Mouse (Mus musculus) thymus, postnatal 14 days (tissue): ENCODE results near the gene Inpp5e.
A peak's percentile ranks its signal among the peaks of the same experiment; 100 is the strongest.

Experiments
- DNase-seq: peaks from one replicate; pipeline ENCODE4 v3.0.0; 2021

The Inpp5e gene

GRCm38 (mm10) chr2:26408515-26409356 is at the start of gene Inpp5e:
Gene Inpp5e (minus strand): TSS chr2:26409203.
- peak; percentile 96 for DNase-seq

DNA sequence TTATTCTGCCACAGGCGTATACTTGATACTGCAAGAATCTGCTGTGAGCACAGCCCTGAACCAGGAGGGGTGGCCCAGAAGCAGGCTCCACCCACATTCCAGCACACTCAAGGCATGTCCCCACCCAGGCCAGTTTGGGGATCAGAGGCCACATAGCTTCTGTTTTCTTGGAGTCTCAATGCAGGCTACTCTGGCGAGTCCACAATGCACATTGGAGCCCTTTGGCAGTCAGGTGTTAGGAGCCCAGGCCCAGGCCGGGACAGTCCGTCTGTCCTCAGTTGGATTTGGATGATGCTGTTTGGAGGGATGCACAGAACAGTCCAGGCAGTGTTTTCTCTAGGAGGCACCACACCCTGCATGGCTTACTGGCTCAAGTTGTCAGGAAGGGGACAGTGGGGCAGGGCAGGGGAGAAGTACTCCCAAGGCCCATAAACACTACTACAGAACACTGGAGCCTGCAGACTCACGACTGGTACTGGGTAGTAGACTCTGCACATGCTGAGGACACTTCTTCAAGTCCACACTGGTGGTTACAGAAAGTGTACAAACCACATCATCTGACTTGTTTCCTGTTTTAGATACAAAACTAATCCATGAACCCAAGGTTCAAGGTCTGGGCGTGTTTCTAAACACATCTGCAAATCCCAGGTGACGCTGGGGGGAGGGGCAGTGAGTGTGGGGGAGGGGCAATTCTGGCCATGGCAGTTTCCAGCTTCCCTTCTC is 49.6 kb upstream of the Inpp5e start:
- DNase-seq = peak; percentile 69

DNA sequence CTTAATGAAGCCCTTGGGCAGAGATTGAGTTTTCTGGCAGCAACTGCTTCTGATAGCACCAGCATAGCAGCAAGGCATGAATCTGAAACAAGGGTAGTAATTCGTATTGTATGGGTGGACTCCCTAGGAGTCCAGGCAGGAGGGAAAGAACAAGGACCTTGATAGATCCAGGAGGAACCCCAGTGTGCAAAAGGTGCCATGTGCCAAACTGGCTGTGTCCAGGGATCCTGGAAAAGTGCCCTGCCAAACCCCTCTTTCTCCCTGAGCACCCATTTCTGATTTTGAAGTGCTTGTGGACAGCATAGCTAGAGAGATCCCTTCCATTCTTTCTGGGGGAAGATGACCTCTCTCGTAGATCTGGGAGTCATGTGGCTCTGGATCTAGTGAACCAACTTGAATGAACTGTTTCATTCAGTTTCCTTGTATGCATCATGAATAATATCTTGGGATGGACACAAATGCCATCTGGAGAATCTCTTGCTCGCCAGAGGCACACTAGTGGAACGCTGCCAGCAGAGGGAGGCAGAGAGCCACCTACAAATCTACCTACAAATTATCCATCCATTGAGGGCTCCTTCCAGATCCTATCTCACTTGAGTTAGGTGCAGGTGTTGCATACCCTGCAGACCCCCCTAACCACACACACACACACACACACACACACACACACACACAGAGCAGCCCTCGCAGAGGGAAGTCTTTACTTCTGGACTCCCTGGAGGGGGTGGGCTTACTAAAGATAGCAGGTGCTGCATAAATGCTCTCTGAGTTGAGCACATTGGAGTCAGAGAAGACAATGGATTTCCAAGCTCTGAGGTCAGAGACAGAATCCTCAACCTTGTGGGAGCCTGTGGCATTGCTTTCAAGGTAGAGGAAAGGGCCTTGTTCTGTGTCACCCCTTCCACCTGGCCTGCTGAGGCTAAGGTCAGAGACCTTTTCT is 40.4 kb upstream of the Inpp5e start:
- DNase-seq = peak; percentile 85

GRCm38 (mm10) chr2:26447451-26447850 is 38.4 kb upstream of the Inpp5e start:
- DNase-seq = no peak

DNA sequence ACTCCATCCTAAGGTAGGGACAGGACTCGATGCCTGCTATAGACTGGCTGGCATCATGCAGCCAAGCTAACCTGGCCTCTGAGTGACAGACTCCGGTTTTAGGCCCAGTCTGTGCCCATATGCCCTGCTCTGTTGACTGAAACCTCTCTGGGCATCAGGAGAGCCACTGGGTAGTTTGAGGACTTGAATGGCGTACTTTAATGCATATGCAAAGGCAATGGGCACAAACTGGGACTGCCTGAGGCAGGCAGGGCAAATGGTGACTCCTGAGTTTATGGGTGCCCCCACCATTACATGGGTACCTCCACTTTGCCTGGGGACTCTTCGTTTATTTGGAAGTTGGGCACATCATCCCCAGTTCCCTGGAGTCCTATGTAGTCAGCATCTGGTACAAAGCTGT is 37.7 kb upstream of the Inpp5e start:
- no peak for DNase-seq

GRCm38 (mm10) chr2:26445666-26446445 is 36.9 kb upstream of the Inpp5e start:
- peak; percentile 92 for DNase-seq

- peak; percentile 100 for DNase-seq
These were observed 36.1 kb upstream of the Inpp5e start, which contains the start of gene Sec16a for GRCm38 (mm10) chr2:26444946-26445665. Gene Sec16a (minus strand): TSS chr2:26445216.

GRCm38 (mm10) chr2:26444368-26444767 is 35.4 kb upstream of the Inpp5e start:
- no peak for DNase-seq

GRCm38 (mm10) chr2:26443876-26444275 is 34.9 kb upstream of the Inpp5e start:
- DNase-seq = no peak

- DNase-seq = no peak
These were observed 33.8 kb upstream of the Inpp5e start for GRCm38 (mm10) chr2:26442843-26443242.

- no peak for DNase-seq
These were observed 32.7 kb upstream of the Inpp5e start for GRCm38 (mm10) chr2:26441688-26442087.

DNA sequence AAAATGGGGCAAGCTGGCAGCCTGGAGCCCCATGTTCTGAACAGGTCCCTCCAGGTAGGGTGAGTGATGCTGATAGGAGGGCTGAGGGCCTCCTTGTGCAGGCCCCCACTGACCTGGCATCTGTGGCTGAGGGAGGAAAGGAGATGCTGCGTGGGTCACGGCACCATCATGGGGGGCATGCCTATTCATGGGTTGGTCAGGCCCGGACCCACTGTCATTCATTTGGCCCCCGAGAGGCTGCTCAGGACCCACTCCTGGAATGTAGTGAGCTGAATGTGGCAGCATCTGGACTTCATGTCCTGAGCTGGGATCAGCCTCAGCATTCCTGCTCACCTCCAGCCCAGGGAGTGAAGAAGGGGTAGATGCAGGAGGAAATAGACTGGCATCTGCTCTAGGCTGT is 32.3 kb upstream of the Inpp5e start:
- no peak for DNase-seq

DNA sequence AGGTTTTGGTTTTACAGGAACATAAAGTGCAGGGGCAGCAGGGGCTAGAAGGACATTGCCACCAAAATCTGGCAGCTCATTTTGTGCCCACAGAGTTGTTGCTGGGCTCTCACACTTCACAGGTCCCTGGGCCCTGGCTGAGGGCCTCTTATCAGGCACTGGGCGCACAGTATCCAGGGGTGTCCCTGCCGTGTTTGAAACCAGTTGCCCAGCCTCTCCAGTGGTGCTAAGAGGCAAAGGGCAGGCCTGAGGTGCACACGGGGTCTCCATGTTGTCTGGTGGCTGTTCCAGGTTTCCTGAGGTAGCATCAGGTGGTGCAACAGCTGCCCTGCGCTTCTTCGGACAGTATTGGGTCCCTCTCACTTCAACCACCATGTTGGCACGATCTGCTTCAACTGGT is 30.7 kb upstream of the Inpp5e start:
- no peak for DNase-seq

DNA sequence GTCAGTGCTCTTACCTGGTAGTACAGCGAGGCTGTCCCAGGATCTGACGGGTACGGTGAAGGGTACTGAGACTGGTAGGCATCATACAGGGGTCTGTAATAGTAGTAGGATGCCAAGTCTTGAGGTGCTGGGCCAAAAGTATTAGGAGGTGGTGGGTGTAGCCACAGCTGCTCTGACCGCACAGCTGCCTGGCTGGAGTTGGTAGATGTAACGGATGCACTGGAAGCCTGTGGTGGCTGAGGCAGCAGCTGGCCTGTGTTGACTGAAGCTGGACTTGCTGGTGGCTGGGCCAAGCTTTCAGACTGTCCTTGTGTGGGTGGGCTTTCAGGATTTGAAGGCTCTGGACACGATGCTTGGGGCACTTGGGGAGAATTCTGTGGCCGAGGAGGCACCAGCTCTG is 29.4 kb upstream of the Inpp5e start:
- DNase-seq = no peak

- no peak for DNase-seq
These were observed 28.2 kb upstream of the Inpp5e start for GRCm38 (mm10) chr2:26437221-26437620.

DNA sequence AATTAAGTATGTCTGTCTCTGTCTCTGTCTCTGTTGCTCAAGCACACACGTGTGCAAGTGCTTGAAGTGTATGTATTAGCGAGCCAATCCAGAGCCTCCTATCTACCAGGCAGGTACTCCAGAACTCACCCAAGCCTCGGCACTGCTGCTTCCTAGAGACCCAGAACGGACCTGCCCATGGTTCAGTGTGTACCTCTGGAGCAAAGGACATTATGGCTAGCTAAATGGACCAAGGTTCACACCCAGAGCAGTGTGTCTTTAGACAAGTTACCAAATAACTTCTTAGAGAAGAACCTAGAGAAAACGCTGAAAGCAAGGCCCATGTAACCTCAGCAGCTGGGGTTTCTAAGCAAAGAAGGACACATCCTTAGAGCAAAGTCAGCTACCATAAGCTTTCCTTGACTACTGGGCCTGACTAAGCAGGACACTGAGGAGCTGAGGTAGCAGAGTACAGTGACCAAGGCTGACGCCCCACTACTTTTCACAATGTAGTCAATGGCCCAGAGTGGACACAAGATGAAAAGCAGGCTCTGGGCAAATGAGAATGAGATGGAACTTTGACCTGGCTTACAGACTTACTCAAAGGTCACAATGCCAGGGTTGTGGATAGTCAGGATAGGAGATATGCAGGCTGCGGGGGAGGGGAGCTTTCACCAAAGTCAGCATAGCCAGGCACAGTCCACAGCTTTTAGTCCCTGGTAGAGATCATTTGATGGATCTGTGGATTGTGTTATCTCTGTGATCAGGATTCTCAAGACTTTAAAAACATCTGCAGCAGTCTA is 26.0 kb upstream of the Inpp5e start:
- DNase-seq = no peak

DNA sequence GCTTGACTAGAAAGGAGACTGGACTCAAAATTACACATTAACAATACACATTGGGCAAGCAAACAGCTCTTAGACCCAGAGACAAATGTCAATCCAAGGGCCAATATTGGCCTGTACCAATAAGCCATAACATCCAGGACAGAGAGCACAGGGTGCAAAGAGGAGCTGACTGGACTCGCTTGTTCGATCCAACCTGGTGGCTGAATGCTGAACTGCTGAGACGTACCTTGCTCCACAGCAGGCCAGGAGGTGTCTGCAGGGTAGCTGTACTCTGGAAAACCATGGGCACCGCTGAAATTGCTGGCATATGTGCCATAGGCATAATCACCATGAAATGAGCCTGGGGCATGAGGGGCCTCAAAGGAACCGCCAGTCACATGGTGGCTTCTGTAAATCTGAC is 20.8 kb upstream of the Inpp5e start:
- no peak for DNase-seq

DNA sequence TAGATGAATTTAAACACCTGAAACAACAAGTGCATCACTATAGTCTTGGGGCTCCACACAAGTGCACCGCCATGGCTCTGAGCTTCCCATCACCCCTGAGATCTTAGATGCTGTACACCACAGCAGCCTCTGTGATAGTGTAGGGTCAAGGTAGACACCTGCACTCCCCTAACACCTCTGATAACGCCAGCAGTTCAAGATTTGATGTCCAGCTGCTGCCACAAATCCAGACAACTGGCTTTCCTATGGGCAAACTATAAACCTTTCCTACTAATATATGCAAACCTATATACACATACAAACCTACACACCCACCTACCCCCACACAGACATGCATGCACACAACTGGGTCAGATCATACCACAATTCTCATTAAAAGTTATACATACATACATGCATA is 15.5 kb upstream of the Inpp5e start:
- no peak for DNase-seq

DNA sequence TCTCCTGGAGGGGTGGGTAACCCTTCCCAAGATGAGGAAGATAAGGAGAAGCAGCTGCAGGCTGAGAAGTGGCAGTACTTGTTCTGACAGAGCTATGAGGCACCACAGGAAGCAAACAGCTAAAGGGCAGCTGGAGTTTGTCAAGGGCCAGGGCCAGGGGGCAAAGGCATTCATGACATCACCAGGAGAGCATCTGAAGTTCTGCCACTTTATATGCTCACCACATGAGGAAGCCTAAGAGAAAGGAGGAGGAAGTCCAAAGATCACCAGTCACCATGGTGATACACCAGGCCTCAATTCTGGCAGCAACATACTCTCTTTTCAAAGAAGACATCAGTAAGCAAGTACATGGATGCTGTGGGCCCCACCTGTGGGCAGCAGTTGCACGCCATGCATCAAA is 14.1 kb upstream of the Inpp5e start:
- no peak for DNase-seq

GRCm38 (mm10) chr2:26421969-26422368 is 13.0 kb upstream of the Inpp5e start:
- no peak for DNase-seq

DNA sequence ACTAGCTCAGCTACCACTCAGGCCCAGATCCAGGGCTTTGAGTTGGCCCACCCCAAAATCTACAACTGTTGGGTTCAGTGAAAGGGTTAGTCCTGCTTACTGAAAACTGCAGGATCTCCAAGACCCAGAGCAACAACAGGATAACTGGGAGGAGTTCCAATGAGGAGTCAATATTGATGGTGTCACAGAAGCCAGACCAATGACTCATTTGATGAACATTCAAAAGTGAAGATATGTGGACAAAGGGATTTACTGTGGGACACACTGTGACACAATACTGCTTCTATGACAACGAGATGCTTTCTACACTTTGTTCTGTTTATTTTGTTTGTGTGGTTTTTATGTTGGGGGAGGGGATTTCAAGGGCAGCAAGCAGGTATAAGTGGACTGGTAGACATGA is 9.1 kb upstream of the Inpp5e start:
- no peak for DNase-seq
